Mouse (Mus musculus) ES-E14 (cell line): Measurements from ENCODE around the gene Btd. TPM values are rescaled to one million over a fixed set of nuclear protein-coding genes. Genes with fewer than 3 reads are reported as not detected.

ENCODE experiments used
- DNase-seq: peaks from one replicate; pipeline ENCODE4 v3.0.0-alpha.2; 2013; ENCODE audit warnings: low read depth, low spot score
- H3K27ac ChIP-seq: 2 replicates; pipeline ENCODE4 v1.5.1; 2012; ENCODE audit warnings: low read depth, mild to moderate bottlenecking, low read length, moderate library complexity, mixed read lengths; ENCODE audit not compliant: poor library complexity, insufficient read depth, severe bottlenecking
- H3K36me3 ChIP-seq: 2 replicates; pipeline ENCODE4 v1.6.1; 2012; ENCODE audit warnings: mild to moderate bottlenecking, low read length, moderate library complexity, mixed read lengths; ENCODE audit not compliant: control insufficient read depth, poor library complexity, insufficient read depth, severe bottlenecking
- H3K4me1 ChIP-seq, 2 experiments: fragments of 150-350 bp in 1 of 2; sonication (generic) in 1 of 2; 2 replicates each; pipeline ENCODE4 v1.6.1; 2012; ENCODE audit warnings: low read length in 2 of 2, mild to moderate bottlenecking in 1 of 2, mixed read lengths in 1 of 2; ENCODE audit not compliant: control insufficient read depth in 2 of 2, insufficient read depth in 2 of 2, poor library complexity in 1 of 2
- H3K4me3 ChIP-seq, 2 experiments: fragments of 150-350 bp in 1 of 2; sonication (generic) in 1 of 2; 2 replicates each; pipeline ENCODE4 v1.5.1; 2012; ENCODE audit warnings: low read length in 2 of 2, low read depth in 1 of 2, mild to moderate bottlenecking in 1 of 2, mixed read lengths in 1 of 2; ENCODE audit not compliant: insufficient read depth in 1 of 2, poor library complexity in 1 of 2, severe bottlenecking in 1 of 2
- H3K9ac ChIP-seq: 2 replicates; pipeline ENCODE4 v1.6.1; 2012; ENCODE audit warnings: low read depth, mild to moderate bottlenecking, low read length, mixed read lengths; ENCODE audit not compliant: poor library complexity, insufficient read depth, severe bottlenecking
- H3K9me3 ChIP-seq: fragments of 150-350 bp; sonication (generic); 2 replicates; pipeline ENCODE4 v1.6.1; 2012; ENCODE audit warnings: low read depth, mild to moderate bottlenecking, low read length; ENCODE audit not compliant: control insufficient read depth, insufficient read depth
- CHD2 ChIP-seq: IDR thresholded peaks from 2 replicates; pipeline ENCODE4 v1.6.1; 2014; ENCODE audit warnings: mild to moderate bottlenecking, low read depth, low read length, inconsistent platforms
- HCFC1 ChIP-seq: IDR thresholded peaks from 2 replicates; pipeline ENCODE4 v1.6.1; 2012; ENCODE audit warnings: low read length, inconsistent platforms, borderline replicate concordance; ENCODE audit not compliant: insufficient read depth
- MAFK ChIP-seq: IDR thresholded peaks from 2 replicates; pipeline ENCODE4 v1.6.1; 2014; ENCODE audit warnings: mild to moderate bottlenecking, low read depth, low read length, inconsistent platforms; ENCODE audit not compliant: insufficient read depth
- ZC3H11A ChIP-seq: IDR thresholded peaks from 2 replicates; pipeline ENCODE4 v1.6.1; 2012; ENCODE audit warnings: low read depth, mild to moderate bottlenecking, inconsistent platforms, low read length, borderline replicate concordance
- ZNF384 ChIP-seq: IDR thresholded peaks from 2 replicates; pipeline ENCODE4 v1.6.1; 2012; ENCODE audit warnings: low read depth, low read length, inconsistent platforms
- in situ Hi-C, 2 experiments: fragments of 600-800 bp; cut with MboI; formaldehyde crosslinking; loops; one replicate each; pipeline ENCODE4 v1.15.1; 2025; ENCODE audit warnings: low sequenced_read_pairs in 2 of 2, inconsistent platforms in 1 of 2; ENCODE audit not compliant: unreplicated experiment in 2 of 2
- total RNA-seq: library from RNA; depleted of rRNA; stranded (reverse); fragments of 300-350 nt; gene quantifications from 2 replicates; pipeline ENCODE4 v1.2.3, GENCODE M21; 2012

Btd gene
- total RNA-seq, 1 experiment, result 8.1 TPM

- Histone ChIP-seq H3K9ac (no peak overlapping the region), H3K27ac (no peak overlapping the region), H3K4me1 (peaks cover 5 to 19% of the 10 kb centered on the region in 2 experiments; a peak in 3 of 4 replicates), H3K4me3 (no peak overlapping the region), H3K9me3 (no peaks in the 10 kb centered on the region), H3K36me3 (no peaks in the 10 kb centered on the region)
- TF ChIP-seq ZC3H11A, result no peak
- TF ChIP-seq ZNF384, result no peak
- no peak for TF ChIP-seq CHD2
- TF ChIP-seq MAFK, result no peak
- no peak for TF ChIP-seq HCFC1
- in situ Hi-C loops, result loop anchor here in 1 of 2 experiments (25.0 kb wide), 1 partner anchor 395 kb away; no protein-coding TSS in a partner anchor
- DNase-seq, result no peak
These were observed 26.9 kb downstream of the Btd start for GRCm38 (mm10) chr14:31667741-31668140.

GRCm38 (mm10) chr14:31668326-31668725 lies 27.5 kb downstream of the Btd start:
- TF ChIP-seq ZNF384, result no peak
- TF ChIP-seq HCFC1, result no peak
- TF ChIP-seq CHD2, result no peak
- TF ChIP-seq MAFK, result no peak
- no peak for TF ChIP-seq ZC3H11A
- Histone ChIP-seq H3K4me1 (peaks cover 4 to 14% of the 10 kb centered on the region in 2 experiments; a peak in 3 of 4 replicates), H3K27ac (peak overlapping the region; percentile 4; the same call in 1 of the 2 replicates), H3K9me3 (no peaks in the 10 kb centered on the region), H3K36me3 (no peaks in the 10 kb centered on the region), H3K9ac (no peak overlapping the region), H3K4me3 (no peak overlapping the region)
- DNase-seq, result no peak
- in situ Hi-C loops, result loop anchor here in 1 of 2 experiments (25.0 kb wide), 1 partner anchor 394 kb away; no protein-coding TSS in a partner anchor

- no peak overlapping the region for H3K9ac ChIP-seq
- in situ Hi-C loops, result loop anchor here in 1 of 2 experiments (25.0 kb wide), 1 partner anchor 393 kb away; no protein-coding TSS in a partner anchor
- H3K4me3 ChIP-seq, result no peak overlapping the region
- H3K36me3 ChIP-seq, result no peaks in the 10 kb centered on the region
- no peak for DNase-seq
- H3K4me1 ChIP-seq, result peaks cover 3 to 12% of the 10 kb centered on the region in 2 experiments; a peak in 2 of 4 replicates
- no peak overlapping the region for H3K27ac ChIP-seq
- TF ChIP-seq MAFK, result no peak
- no peak for TF ChIP-seq CHD2
- TF ChIP-seq ZC3H11A, result no peak
- no peak for TF ChIP-seq HCFC1
- no peak for TF ChIP-seq ZNF384
- H3K9me3 ChIP-seq, result no peaks in the 10 kb centered on the region
These were observed 28.4 kb downstream of the Btd start for GRCm38 (mm10) chr14:31669161-31669611.

GRCm38 (mm10) chr14:31669642-31670490 lies 29.0 kb downstream of the Btd start:
- TF ChIP-seq MAFK (0 out of 2 replicates have a peak, but pooled peaks have one; percentile 14), ZNF384 (no peak)
- no peak for DNase-seq
- H3K36me3 ChIP-seq, result no peaks in the 10 kb centered on the region
- no peak overlapping the region for H3K4me3 ChIP-seq
- H3K9ac ChIP-seq, result no peak overlapping the region
- H3K4me1 ChIP-seq, result peaks cover 3 to 12% of the 10 kb centered on the region in 2 experiments; a peak in 2 of 4 replicates
- in situ Hi-C loops, result loop anchor here in 1 of 2 experiments (25.0 kb wide), 1 partner anchor 392 kb away; no protein-coding TSS in a partner anchor
- no peak overlapping the region for H3K27ac ChIP-seq
- no peaks in the 10 kb centered on the region for H3K9me3 ChIP-seq
